14 mouse cellular contexts compared by ENCODE assay signal in the genomic region with DNA sequence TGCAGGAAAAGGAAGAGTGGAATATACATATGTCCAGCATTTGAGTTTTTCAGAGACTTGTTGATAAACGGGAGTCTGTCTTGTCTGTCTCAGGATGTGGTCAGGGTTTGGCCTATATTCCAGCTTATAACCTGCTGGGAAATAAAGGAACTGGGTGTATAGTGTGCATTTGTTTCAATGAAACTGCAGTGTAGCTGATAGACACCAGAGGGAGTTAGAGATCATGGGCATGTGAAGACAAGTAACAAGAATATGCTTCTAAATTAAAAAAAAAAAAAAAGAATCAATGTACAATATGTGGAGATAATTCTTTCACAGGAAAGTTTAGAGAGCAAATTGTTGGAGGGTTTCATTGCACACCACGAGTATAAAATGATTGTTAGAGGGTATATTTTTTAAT.
DNase-seq lines count a peak whose midpoint lies in the region; ATAC-seq and TF ChIP-seq lines count a peak whose summit lies in the region.
"Had no signal": no experiment of that assay in that cellular context is flagged by ENCODE, and none has a peak within 500 bp of the region (broad histone marks: within the 10 kb centered on the region; RNA-seq: fewer than 3 reads in every experiment).

No protein-coding gene starts in this region.

- no peaks in the 10 kb centered on the region for H3K27me3 ChIP-seq in heart, postnatal 0 days (ENCODE audit: control insufficient read depth, insufficient read depth, low read length)
- no peaks in the 10 kb centered on the region for H3K27me3 ChIP-seq in heart, embryonic 11.5 days (ENCODE audit: control insufficient read depth, insufficient read depth, low read length)
- H3K27me3 ChIP-seq in liver, postnatal 0 days (ENCODE audit: insufficient read depth, low read length), result no peaks in the 10 kb centered on the region
- H3K27me3 ChIP-seq in liver, embryonic 12.5 days (replicated peaks), result no peaks in the 10 kb centered on the region
- H3K27me3 ChIP-seq: hindbrain, embryonic 15.5 days; kidney, embryonic 15.5 days; neural tube, embryonic 13.5 days had no signal

- TF ChIP-seq EP300 in heart, postnatal 0 days (IDR thresholded peaks at IDR 0.05; ENCODE audit: low read depth), result no peak
- no peak for TF ChIP-seq EP300 in liver, postnatal 0 days (IDR thresholded peaks at IDR 0.05; ENCODE audit: low read depth)

- H3K4me1 ChIP-seq in heart, postnatal 0 days (ENCODE audit: control insufficient read depth, insufficient read depth), result no peaks in the 10 kb centered on the region
- no peaks in the 10 kb centered on the region for H3K4me1 ChIP-seq in heart, embryonic 11.5 days (ENCODE audit: control insufficient read depth, insufficient read depth, low read length)
- no peaks in the 10 kb centered on the region for H3K4me1 ChIP-seq in liver, postnatal 0 days (ENCODE audit: insufficient read depth)
- H3K4me1 ChIP-seq in liver, embryonic 12.5 days, result no peaks in the 10 kb centered on the region
- H3K4me1 ChIP-seq: heart, embryonic 10.5 days; hindbrain, embryonic 15.5 days; kidney, embryonic 15.5 days; midbrain, embryonic 10.5 days; neural tube, embryonic 13.5 days had no signal

- no peak overlapping the region for H3K4me2 ChIP-seq in heart, postnatal 0 days (ENCODE audit: low read depth, low read length)
- H3K4me2 ChIP-seq in heart, embryonic 11.5 days, result no peak overlapping the region
- no peak overlapping the region for H3K4me2 ChIP-seq in liver, postnatal 0 days (ENCODE audit: low read depth, low read length)
- no peak overlapping the region for H3K4me2 ChIP-seq in liver, embryonic 12.5 days
- H3K4me2 ChIP-seq: hindbrain, embryonic 15.5 days; kidney, embryonic 15.5 days; neural tube, embryonic 13.5 days had no signal

- no peaks in the 10 kb centered on the region for H3K36me3 ChIP-seq in heart, postnatal 0 days (replicated peaks; ENCODE audit: control insufficient read depth, insufficient read depth, low read length)
- no peaks in the 10 kb centered on the region for H3K36me3 ChIP-seq in heart, embryonic 11.5 days (ENCODE audit: control insufficient read depth, insufficient read depth, low read length)
- H3K36me3 ChIP-seq in liver, postnatal 0 days (replicated peaks; ENCODE audit: insufficient read depth, low read length), result no peaks in the 10 kb centered on the region
- no peaks in the 10 kb centered on the region for H3K36me3 ChIP-seq in liver, embryonic 12.5 days
- H3K36me3 ChIP-seq: heart, embryonic 10.5 days; hindbrain, embryonic 15.5 days; kidney, embryonic 15.5 days; midbrain, embryonic 10.5 days; neural tube, embryonic 13.5 days had no signal

- no peak overlapping the region for H3K27ac ChIP-seq in heart, postnatal 0 days (ENCODE audit: low read depth)
- no peak overlapping the region for H3K27ac ChIP-seq in heart, embryonic 11.5 days (ENCODE audit: low read depth, low read length)
- H3K27ac ChIP-seq in liver, postnatal 0 days (ENCODE audit: low read depth), result no peak overlapping the region
- H3K27ac ChIP-seq in liver, embryonic 12.5 days, result no peak overlapping the region
- H3K27ac ChIP-seq: heart, embryonic 10.5 days; hindbrain, embryonic 15.5 days; kidney, embryonic 15.5 days; midbrain, embryonic 10.5 days; neural tube, embryonic 13.5 days had no signal

- no peak overlapping the region for H3K4me3 ChIP-seq in heart, postnatal 0 days (ENCODE audit: low read depth, low read length)
- H3K4me3 ChIP-seq in heart, embryonic 11.5 days (ENCODE audit: low read depth, low read length), result no peak overlapping the region
- H3K4me3 ChIP-seq in liver, postnatal 0 days (ENCODE audit: low read depth, low read length), result no peak overlapping the region
- H3K4me3 ChIP-seq in liver, embryonic 12.5 days, result no peak overlapping the region
- H3K4me3 ChIP-seq: heart, embryonic 10.5 days; hindbrain, embryonic 15.5 days; kidney, embryonic 15.5 days; midbrain, embryonic 10.5 days; neural tube, embryonic 13.5 days had no signal

- peak; percentile 47 for TF ChIP-seq CTCF in heart, postnatal 0 days (IDR thresholded peaks at IDR 0.05; ENCODE audit: low read depth)
- 0 out of 2 replicates have a peak, but pooled peaks have one; percentile 13 for TF ChIP-seq CTCF in liver, postnatal 0 days (IDR thresholded peaks at IDR 0.05; ENCODE audit: low read depth)

- DNase-seq in heart, postnatal 0 days (ENCODE audit: low spot score), result no peak
- no peak for DNase-seq in liver, postnatal 0 days
- DNase-seq in MEL-GATA-1-ER (ENCODE audit: extremely low read depth, low read depth) (peak; percentile 17), adipocyte (ENCODE audit: low spot score) (no peak)
- peak; percentile 2 for DNase-seq in layer of hippocampus, adult 9-11 months
- no peak for DNase-seq in cerebellum, adult 18-20 months
- DNase-seq: lung, adult 2 months had no signal

- no peak overlapping the region for H3K9ac ChIP-seq in heart, postnatal 0 days (replicated peaks; ENCODE audit: low read depth, low read length)
- no peak overlapping the region for H3K9ac ChIP-seq in heart, embryonic 11.5 days (ENCODE audit: low read depth, low read length)
- H3K9ac ChIP-seq in liver, postnatal 0 days (replicated peaks), result no peak overlapping the region
- no peak overlapping the region for H3K9ac ChIP-seq in liver, embryonic 12.5 days
- H3K9ac ChIP-seq: hindbrain, embryonic 15.5 days; kidney, embryonic 15.5 days; neural tube, embryonic 13.5 days had no signal

- 31% methylated on average over 2 of the region's 2 CpGs for WGBS in heart, postnatal 0 days
- WGBS in heart, embryonic 11.5 days (ENCODE audit: insufficient replicate concordance), result 44% methylated on average over 2 of the region's 2 CpGs
- WGBS in liver, postnatal 0 days (ENCODE audit: insufficient replicate concordance), result 36% methylated on average over 2 of the region's 2 CpGs
- WGBS in liver, embryonic 12.5 days (ENCODE audit: insufficient replicate concordance), result 30% methylated on average over 2 of the region's 2 CpGs

- no peak for ATAC-seq in heart, postnatal 0 days (ENCODE audit: insufficient read depth, low read depth)
- no peak for ATAC-seq in heart, embryonic 11.5 days (replicated peaks; ENCODE audit: insufficient number of reproducible peaks, low FRiP score, low TSS enrichment)
- no peak for ATAC-seq in liver, postnatal 0 days
- no peak for ATAC-seq in liver, embryonic 12.5 days

- H3K9me3 ChIP-seq in heart, postnatal 0 days (replicated peaks; ENCODE audit: control insufficient read depth, low read length), result no peaks in the 10 kb centered on the region
- H3K9me3 ChIP-seq in heart, embryonic 11.5 days (replicated peaks; ENCODE audit: control insufficient read depth, low read length), result no peaks in the 10 kb centered on the region
- H3K9me3 ChIP-seq in liver, postnatal 0 days (ENCODE audit: low read length), result no peaks in the 10 kb centered on the region
- no peaks in the 10 kb centered on the region for H3K9me3 ChIP-seq in liver, embryonic 12.5 days (replicated peaks)
- H3K9me3 ChIP-seq: heart, embryonic 10.5 days; hindbrain, embryonic 15.5 days; kidney, embryonic 15.5 days; midbrain, embryonic 10.5 days; neural tube, embryonic 13.5 days had no signal

Comparison
In these comparisons a context has a peak if more than half of its experiments do, and no peak if none do; other contexts are left out.
1. DNase-seq: peak in MEL-GATA-1-ER (single experiment) and layer of hippocampus, adult 9-11 months (single experiment); none in heart, postnatal 0 days (single experiment), liver, postnatal 0 days (single experiment), cerebellum, adult 18-20 months (0 of 2) and adipocyte (single experiment).